Mouse (Mus musculus): Measurements from ENCODE around the gene Gal3st2c.

- no peak for TF ChIP-seq CTCF (IDR thresholded peaks at IDR 0.05; ENCODE audit: low read depth, low read length)
- TF ChIP-seq EP300 (IDR thresholded peaks at IDR 0.05; ENCODE audit: insufficient read depth, low read depth, low read length) = no peak
Measured at GRCm38 (mm10) chr1:94027506-94028108, 37.3 kb downstream of the Gal3st2c start.

Data from ES-Bruce4 (cell line).